Mouse (Mus musculus) limb, embryonic 14.5 days (tissue): ENCODE measurements at regions not wholly inside any gene's neighbourhood (a gene's known extent, or its start where the extent isn't known, plus 50 kb on each side); places are given as distances from the start of the nearest gene placed in this dataset.

Experiments
- ATAC-seq: fragments of 200-750 bp; cut with Nextera tagmentation; 2 replicates; pipeline ENCODE4 v1.8.0; 2017; ENCODE audit warnings: low read depth, moderate number of reproducible peaks, moderate TSS enrichment; ENCODE audit not compliant: low FRiP score
- DNase-seq: peaks from one replicate; pipeline ENCODE4 v3.0.0-alpha.2; 2015; ENCODE audit warnings: low spot score
- H3K27ac ChIP-seq: fragments of 300-500 bp; sonication (generic); replicated peaks from 2 replicates; pipeline ENCODE4 v1.5.1; 2014; ENCODE audit warnings: low read depth, mild to moderate bottlenecking, low read length, moderate library complexity, mixed read lengths
- H3K27me3 ChIP-seq: fragments of 300-500 bp; sonication (generic); 2 replicates; pipeline ENCODE4 v1.6.1; 2014; ENCODE audit warnings: low read length, mixed read lengths; ENCODE audit not compliant: control insufficient read depth, insufficient read depth
- H3K36me3 ChIP-seq: fragments of 300-500 bp; sonication (generic); 2 replicates; pipeline ENCODE4 v1.6.1; 2014; ENCODE audit warnings: mild to moderate bottlenecking, low read length, moderate library complexity, mixed read lengths; ENCODE audit not compliant: control insufficient read depth, insufficient read depth
- H3K4me1 ChIP-seq: fragments of 300-500 bp; sonication (generic); 2 replicates; pipeline ENCODE4 v1.6.1; 2014; ENCODE audit warnings: antibody characterized with exemption, low read length, mixed read lengths; ENCODE audit not compliant: control insufficient read depth, insufficient read depth
- H3K4me2 ChIP-seq: fragments of 300-500 bp; sonication (generic); replicated peaks from 2 replicates; pipeline ENCODE4 v1.6.1; 2014; ENCODE audit warnings: low read depth, mild to moderate bottlenecking, low read length, moderate library complexity; ENCODE audit not compliant: severe bottlenecking
- H3K4me3 ChIP-seq: fragments of 300-500 bp; sonication (generic); replicated peaks from 2 replicates; pipeline ENCODE4 v1.5.1; 2014; ENCODE audit warnings: low read length
- H3K9ac ChIP-seq: fragments of 300-500 bp; sonication (generic); 2 replicates; pipeline ENCODE4 v1.6.1; 2014; ENCODE audit warnings: mild to moderate bottlenecking, low read depth, low read length, moderate library complexity; ENCODE audit not compliant: severe bottlenecking
- H3K9me3 ChIP-seq: fragments of 300-500 bp; sonication (generic); 2 replicates; pipeline ENCODE4 v1.6.1; 2016; ENCODE audit warnings: low read length; ENCODE audit not compliant: control insufficient read depth
- POLR2A ChIP-seq: fragments of 200-500 bp; IDR thresholded peaks from 2 replicates; pipeline ENCODE4 v1.8.0; 2012; ENCODE audit warnings: inconsistent platforms, mild to moderate bottlenecking, moderate library complexity, borderline replicate concordance; ENCODE audit not compliant: insufficient read depth, insufficient read length; ENCODE audit errors: extremely low read depth
- WGBS: fragments of 180-500 bp; shearing (Covaris S2); extraction: QIAGEN DNeasy Blood & Tissue Kit; methylation state at CpG from one replicate; pipeline ENCODE4 v1.1.7; 2014; 5-methylcytosine and 5-hydroxymethylcytosine counted together

DNA sequence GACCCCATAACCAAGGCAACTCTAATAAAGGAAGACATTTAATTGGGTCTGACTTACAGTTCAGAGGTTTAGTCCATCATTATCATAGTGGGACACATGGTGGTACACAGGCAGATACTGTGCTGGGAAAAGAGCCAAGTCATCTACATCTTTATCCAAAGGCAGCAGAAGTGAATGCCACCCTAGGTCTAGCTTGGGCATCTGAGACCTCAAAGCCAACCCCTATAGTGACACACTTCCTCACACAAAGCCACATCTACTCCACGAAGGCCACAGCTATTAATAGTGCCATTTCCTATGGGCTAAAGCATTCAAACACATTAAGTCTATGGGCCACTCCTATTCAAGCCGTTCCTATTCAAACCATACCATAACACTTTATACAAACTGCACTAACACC lies 483.8 kb downstream of the Bnc2 start:
- H3K4me1 ChIP-seq, result no peaks in the 10 kb centered on the region; the same call in 1 of the 2 replicates
- DNase-seq (no peak), ATAC-seq (no peak)
- no peaks in the 10 kb centered on the region for H3K9me3 ChIP-seq
- H3K27me3 ChIP-seq, result no peaks in the 10 kb centered on the region
- H3K27ac ChIP-seq, result no peak overlapping the region
- H3K4me3 ChIP-seq, result no peak overlapping the region
- no peak overlapping the region for H3K9ac ChIP-seq
- 76% methylated on average over 2 of the region's 2 CpGs for WGBS
- no peak for TF ChIP-seq POLR2A
- no peak overlapping the region for H3K4me2 ChIP-seq
- H3K36me3 ChIP-seq, result no peaks in the 10 kb centered on the region

DNA sequence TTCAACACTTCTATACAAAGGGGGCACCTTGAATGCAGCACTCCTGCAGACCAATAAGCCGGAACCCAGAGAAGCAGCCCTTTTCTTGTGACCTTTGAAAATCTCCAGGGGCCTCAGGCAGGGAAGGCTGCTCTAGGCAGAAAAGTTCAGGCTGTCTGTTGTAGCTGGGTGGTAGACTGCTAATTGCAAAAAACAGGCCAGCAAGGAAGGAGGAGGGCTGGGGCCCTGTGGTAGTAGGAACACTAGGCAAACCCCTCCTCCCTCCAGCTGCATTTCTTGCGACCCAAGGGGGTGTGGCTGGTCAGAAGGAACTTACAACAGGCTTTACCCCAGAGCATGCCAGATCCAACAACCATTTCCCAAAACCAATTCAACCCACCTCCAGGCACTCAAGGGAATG lies 482.8 kb downstream of the Bnc2 start:
- ATAC-seq, result no peak
- H3K27me3 ChIP-seq, result no peaks in the 10 kb centered on the region
- no peak overlapping the region for H3K9ac ChIP-seq
- no peaks in the 10 kb centered on the region for H3K9me3 ChIP-seq
- no peak overlapping the region for H3K4me2 ChIP-seq
- no peaks in the 10 kb centered on the region; the same call in 1 of the 2 replicates for H3K4me1 ChIP-seq
- WGBS, result 47% methylated on average over 2 of the region's 2 CpGs
- no peak for DNase-seq
- H3K36me3 ChIP-seq, result no peaks in the 10 kb centered on the region
- TF ChIP-seq POLR2A, result no peak
- no peak overlapping the region for H3K4me3 ChIP-seq
- H3K27ac ChIP-seq, result no peak overlapping the region

DNA sequence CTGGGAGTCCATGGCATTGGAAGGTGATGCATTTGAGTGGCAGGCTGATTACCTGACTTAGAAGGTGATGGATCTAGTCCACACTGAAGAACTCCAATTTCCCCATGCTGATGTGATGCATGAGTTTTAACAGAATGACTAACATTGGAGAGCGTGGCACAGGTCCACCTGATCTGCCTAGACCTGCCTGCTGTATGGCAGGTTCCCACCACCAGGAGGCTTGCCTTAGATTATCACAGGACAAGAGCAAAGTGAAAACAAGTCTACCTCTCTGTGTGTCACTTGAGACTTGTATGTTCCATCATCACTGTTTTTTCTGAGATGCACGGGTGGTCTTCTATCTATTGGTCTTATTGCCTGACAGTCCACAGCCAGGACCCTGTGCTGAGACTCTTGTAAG lies 478.3 kb downstream of the Bnc2 start:
- TF ChIP-seq POLR2A, result no peak
- Histone ChIP-seq H3K4me3 (no peak overlapping the region), H3K27me3 (no peaks in the 10 kb centered on the region), H3K4me2 (no peak overlapping the region), H3K4me1 (peaks cover 16% of the 10 kb centered on the region), H3K9ac (no peak overlapping the region), H3K36me3 (no peaks in the 10 kb centered on the region), H3K27ac (no peak overlapping the region), H3K9me3 (no peaks in the 10 kb centered on the region)
- no peak for DNase-seq
- ATAC-seq, result no peak
- whole genome bisulfite sequencing, result 88% methylated on average over 2 of the region's 2 CpGs

DNA sequence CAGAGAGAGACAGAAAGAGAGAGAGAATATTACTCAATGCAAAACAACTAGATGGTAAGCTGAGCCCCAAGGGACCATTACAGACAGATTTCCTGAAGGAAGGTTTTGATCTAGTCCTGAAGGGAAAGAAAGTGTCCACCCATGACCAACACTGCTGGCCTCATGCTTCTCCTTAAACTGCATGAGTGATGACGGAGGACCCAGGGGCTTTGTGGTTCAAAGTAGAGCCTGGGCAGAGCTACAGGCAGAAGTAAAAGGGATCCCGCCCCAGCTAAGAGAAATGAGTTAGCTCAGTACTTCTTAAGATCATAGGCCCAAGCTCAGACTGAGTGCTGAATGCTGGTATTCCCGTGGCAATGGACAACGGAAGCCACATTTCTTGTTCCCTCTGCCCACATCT lies 476.9 kb downstream of the Bnc2 start:
- WGBS, result 90% methylated on average over 4 of the region's 4 CpGs
- Histone ChIP-seq H3K9ac (no peak overlapping the region), H3K36me3 (no peaks in the 10 kb centered on the region), H3K4me3 (no peak overlapping the region), H3K4me2 (no peak overlapping the region), H3K27me3 (no peaks in the 10 kb centered on the region), H3K27ac (no peak overlapping the region), H3K4me1 (peaks cover 17% of the 10 kb centered on the region), H3K9me3 (no peaks in the 10 kb centered on the region)
- TF ChIP-seq POLR2A, result no peak
- ATAC-seq (no peak), DNase-seq (no peak)

DNA sequence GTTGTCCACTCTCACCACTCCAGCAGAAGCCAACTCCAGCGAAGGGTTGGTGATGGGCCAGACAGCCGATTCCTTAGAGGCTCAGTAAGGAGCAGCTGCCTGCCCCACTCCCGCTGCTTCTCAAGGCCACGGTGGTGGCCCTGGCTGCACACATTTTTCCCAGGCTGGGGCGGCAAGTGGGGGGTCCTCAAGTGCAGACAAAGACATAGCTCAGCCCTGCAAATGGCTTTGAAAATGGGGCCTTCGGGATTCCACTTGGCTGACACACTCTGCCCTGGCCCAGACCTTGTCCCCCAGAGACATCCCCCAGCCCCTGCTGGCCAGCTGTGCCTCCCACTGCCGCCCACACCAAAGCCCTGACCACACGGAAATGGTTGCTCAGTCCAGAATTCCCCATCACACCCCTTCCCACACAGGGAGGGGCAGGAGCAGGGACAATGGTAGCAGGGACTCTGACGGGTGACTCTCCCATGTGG lies 475.9 kb downstream of the Bnc2 start:
- DNase-seq (no peak), ATAC-seq (peak; percentile 62)
- Histone ChIP-seq H3K27me3 (no peaks in the 10 kb centered on the region), H3K36me3 (no peaks in the 10 kb centered on the region), H3K4me1 (peaks cover 17% of the 10 kb centered on the region), H3K9ac (no peak overlapping the region), H3K9me3 (no peaks in the 10 kb centered on the region), H3K4me3 (no peak overlapping the region), H3K4me2 (no peak overlapping the region), H3K27ac (no peak overlapping the region)
- 50% methylated on average over 9 of the region's 9 CpGs for WGBS
- TF ChIP-seq POLR2A, result no peak

DNA sequence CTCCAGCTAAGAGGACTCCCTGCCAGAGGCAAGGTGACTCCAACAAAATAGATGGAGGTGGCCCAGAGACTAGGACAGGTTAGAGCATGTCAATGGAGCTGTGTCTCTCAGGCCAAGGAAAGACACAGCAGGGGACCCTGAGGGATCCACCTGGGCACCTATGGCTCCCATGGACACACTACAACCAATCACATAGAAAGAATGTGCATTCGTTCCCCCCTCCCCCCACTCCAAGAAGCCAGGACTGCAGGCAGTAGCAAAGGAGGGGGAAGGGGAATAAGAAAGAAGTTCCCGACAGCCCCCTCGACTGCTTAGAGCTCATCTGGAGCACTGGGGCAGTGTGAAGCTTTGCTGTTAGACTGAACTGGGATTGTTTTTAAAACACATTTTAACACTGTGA lies 474.1 kb downstream of the Bnc2 start:
- H3K4me2 ChIP-seq, result no peak overlapping the region
- no peaks in the 10 kb centered on the region for H3K27me3 ChIP-seq
- DNase-seq (no peak), ATAC-seq (no peak)
- H3K36me3 ChIP-seq, result no peaks in the 10 kb centered on the region
- H3K9me3 ChIP-seq, result no peaks in the 10 kb centered on the region
- H3K9ac ChIP-seq, result no peak overlapping the region
- no peak overlapping the region for H3K27ac ChIP-seq
- H3K4me1 ChIP-seq, result peaks cover 17% of the 10 kb centered on the region
- no peak for TF ChIP-seq POLR2A
- no peak overlapping the region for H3K4me3 ChIP-seq
- 49% methylated on average over 3 of the region's 3 CpGs for WGBS
